Mouse (Mus musculus): Measurements from ENCODE around the gene Hagh.

Hagh gene

DNA sequence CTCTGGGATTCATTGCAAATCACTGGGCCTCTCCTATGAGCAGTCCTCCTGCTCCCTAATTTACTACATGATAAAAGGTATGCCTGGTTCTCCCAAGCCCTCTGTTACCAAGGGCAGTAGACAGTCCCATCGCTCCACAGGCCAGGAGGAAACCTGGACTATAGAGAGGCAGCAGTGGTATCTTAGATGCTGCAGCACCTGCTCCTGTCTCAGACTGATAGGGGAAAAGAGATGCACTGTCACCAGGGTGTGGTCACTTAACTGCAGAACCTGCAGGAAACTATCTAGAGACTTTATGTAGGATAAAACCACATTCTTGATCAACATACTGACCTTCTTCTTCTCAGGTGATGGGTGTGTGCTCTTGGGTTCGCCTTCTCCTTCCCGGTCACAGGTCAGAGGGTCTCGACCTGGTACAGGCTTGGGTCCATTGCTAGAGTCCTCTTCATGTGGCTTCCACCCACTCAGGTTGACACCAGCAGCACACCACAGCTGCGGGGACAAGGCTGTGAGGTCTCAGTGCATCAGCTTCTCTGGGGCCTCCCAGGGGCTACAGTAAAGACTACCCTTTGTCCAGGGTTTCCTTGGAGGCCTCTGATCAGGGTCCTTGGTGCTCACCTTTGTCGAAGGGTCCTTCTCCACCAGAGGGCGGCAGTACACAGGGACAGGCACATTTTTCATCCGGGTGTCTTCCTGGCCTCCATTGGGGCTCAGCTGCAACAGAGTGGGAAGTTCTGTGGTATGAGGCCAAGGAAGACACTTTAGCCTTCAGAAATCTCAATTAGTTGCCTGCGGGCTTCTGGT, 62.9 kb downstream of the Hagh start:
- no peak for DNase-seq (ENCODE audit: low spot score)

DNA sequence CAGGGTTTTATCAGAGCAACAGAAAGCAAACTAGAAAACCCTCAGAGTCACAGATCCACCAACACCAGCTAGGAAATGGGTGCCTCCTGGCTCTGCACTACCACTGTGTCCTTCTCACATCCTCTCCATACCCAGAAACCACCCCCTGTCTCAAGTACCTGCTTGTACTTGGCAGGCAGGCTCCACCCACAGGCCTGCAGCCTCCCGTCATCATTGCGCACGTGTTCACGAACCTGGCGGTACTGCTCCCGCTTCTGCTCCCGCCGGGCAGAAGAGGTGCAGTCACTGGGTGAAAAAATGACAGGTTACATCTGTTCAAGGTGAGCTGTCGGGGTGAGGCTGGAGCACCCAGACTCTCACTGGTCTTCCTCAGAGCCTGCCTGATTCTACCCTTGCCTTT, 63.8 kb downstream of the Hagh start:
- DNase-seq (ENCODE audit: low spot score) = no peak

DNA sequence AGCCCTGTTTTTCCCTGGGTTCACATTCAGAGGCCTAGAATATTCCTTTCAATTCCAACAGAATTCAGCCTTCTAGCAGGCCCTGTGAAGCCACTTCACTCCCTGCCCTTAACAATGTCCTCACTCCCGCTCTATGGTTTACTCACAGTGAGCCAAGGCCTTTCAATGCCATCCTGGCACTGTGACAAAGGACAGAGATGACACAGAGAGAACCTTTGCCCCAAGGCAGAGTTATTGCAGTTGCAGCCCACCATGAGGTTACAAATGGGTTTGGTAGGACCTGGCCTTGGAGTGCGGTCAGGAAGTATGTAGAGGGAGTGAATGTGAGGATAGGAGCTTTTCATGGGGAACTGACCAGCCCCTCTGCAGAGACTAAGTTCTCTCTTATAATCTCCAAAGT, 67.6 kb downstream of the Hagh start:
- no peak for DNase-seq (ENCODE audit: low spot score)

DNA sequence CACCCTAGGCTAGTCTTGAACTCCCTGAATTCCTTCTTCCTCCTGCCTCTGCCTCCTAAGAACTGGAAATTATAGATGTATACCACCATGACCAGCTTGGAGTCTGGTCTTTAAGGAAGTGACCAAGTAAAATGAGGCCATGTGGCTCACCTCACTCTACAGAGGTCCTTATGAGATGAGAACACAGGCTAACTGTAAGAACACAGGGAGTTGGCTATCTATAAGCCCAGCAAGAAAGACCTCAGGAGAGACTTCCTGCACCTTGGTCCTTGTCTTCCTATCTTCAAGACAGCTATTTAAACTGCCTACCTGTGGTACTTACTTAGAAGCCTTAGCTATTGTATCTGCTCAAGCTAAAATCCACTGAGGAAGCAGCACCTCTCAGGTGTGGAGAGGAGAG, 74.0 kb downstream of the Hagh start:
- DNase-seq (ENCODE audit: low spot score) = no peak

Data from ovary, postnatal 14 days (tissue).